Mouse (Mus musculus) limb, embryonic 13.5 days (tissue): Measurements from ENCODE around the gene Slc16a10. TPM values are rescaled to one million over a fixed set of nuclear protein-coding genes. Genes with fewer than 3 reads are reported as not detected.

Experiments used
- ATAC-seq: fragments of 200-750 bp; cut with Nextera tagmentation; 2 replicates; pipeline ENCODE4 v1.8.0; 2017; ENCODE audit warnings: low read depth, moderate number of reproducible peaks, moderate TSS enrichment; ENCODE audit not compliant: low FRiP score
- H3K27ac ChIP-seq: fragments of 300-500 bp; sonication (generic); 2 replicates; pipeline ENCODE4 v1.5.1; 2015; ENCODE audit warnings: inconsistent platforms, mild to moderate bottlenecking, moderate library complexity
- H3K27me3 ChIP-seq: fragments of 300-500 bp; sonication (generic); 2 replicates; pipeline ENCODE4 v1.6.1; 2015; ENCODE audit warnings: mild to moderate bottlenecking, inconsistent platforms
- H3K36me3 ChIP-seq: fragments of 300-500 bp; sonication (generic); 2 replicates; pipeline ENCODE4 v1.6.1; 2015; ENCODE audit warnings: inconsistent platforms, mild to moderate bottlenecking, moderate library complexity
- H3K4me1 ChIP-seq: fragments of 300-500 bp; sonication (generic); 2 replicates; pipeline ENCODE4 v1.6.1; 2015; ENCODE audit warnings: inconsistent platforms
- H3K4me2 ChIP-seq: fragments of 300-500 bp; sonication (generic); replicated peaks from 2 replicates; pipeline ENCODE4 v1.6.1; 2015; ENCODE audit warnings: inconsistent platforms, mild to moderate bottlenecking, moderate library complexity
- H3K4me3 ChIP-seq: fragments of 300-500 bp; sonication (generic); 2 replicates; pipeline ENCODE4 v1.5.1; 2015; ENCODE audit warnings: moderate library complexity, mild to moderate bottlenecking, inconsistent platforms
- H3K9ac ChIP-seq: fragments of 300-500 bp; sonication (generic); 2 replicates; pipeline ENCODE4 v1.6.1; 2015; ENCODE audit warnings: mild to moderate bottlenecking, inconsistent platforms
- H3K9me3 ChIP-seq: fragments of 300-500 bp; sonication (generic); 2 replicates; pipeline ENCODE4 v1.6.1; 2016; ENCODE audit warnings: inconsistent platforms
- WGBS: fragments of 180-500 bp; shearing (Covaris S2); methylation state at CpG from one replicate; pipeline ENCODE4 v1.1.7; 2015; 5-methylcytosine and 5-hydroxymethylcytosine counted together
- polyA plus RNA-seq: library from polyadenylated mRNA; unstranded; fragments of >200 nt; fragmentation: Nextera tagmentation; extraction: Ambion mirVana; gene quantifications from 2 replicates; pipeline ENCODE4 v1.2.1, GENCODE M21; 2015

Gene Slc16a10
- polyA plus RNA-seq, 1 experiment from 2014 or later = 7.9 TPM

DNA sequence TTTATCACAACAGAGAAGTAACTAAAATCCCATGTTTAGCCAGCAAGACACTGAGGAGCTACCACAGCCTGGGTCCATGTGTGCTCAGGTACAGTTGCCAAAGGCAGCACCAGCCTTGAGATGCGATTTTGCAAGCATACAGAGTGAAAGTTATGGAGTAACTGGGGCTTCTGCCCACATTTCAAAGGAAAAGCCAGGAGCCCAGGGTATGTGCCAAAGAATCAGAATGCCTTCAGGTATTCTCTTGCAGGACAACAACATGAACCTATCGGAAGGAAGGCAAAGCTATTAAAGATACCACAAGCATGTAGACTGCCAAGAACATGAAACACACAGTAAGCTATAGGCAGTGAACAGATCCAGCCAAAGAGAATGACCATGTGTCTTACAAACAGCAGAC lies 141.3 kb downstream of the Slc16a10 start:
- no peak for ATAC-seq
- no peak overlapping the region for H3K9ac ChIP-seq
- H3K4me1 ChIP-seq = peaks cover 12% of the 10 kb centered on the region
- no peak overlapping the region for H3K4me3 ChIP-seq
- 0 out of 2 replicates have a peak, but pooled peaks cover 4% of the 10 kb centered on the region for H3K9me3 ChIP-seq
- no peak overlapping the region for H3K4me2 ChIP-seq
- 91% methylated on average over 2 of the region's 2 CpGs for WGBS
- no peaks in the 10 kb centered on the region for H3K36me3 ChIP-seq
- no peaks in the 10 kb centered on the region for H3K27me3 ChIP-seq
- no peak overlapping the region for H3K27ac ChIP-seq

DNA sequence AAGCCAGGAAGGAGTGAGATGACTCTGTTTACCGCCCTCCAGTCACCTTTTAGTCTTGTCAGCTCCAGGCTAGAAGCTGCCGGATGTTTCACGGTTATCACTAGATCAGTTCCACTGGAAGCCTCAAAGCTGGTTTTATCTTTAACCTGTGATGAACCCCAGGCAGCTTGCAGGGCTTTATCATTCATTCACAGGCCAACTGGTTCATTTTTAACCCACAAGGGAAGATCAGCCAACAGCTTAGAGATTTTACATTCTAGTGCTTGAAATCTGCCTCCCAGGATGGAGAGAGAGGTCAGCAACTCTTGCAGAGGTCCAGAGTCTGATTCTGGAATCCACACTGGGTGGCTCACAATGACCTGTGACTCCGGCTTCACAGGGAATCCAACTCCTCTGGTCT lies 150.9 kb downstream of the Slc16a10 start:
- H3K27ac ChIP-seq = no peak overlapping the region
- no peaks in the 10 kb centered on the region for H3K27me3 ChIP-seq
- H3K9ac ChIP-seq = no peak overlapping the region
- ATAC-seq = no peak
- 84% methylated on average over 4 of the region's 4 CpGs for WGBS
- H3K4me1 ChIP-seq = no peaks in the 10 kb centered on the region
- H3K36me3 ChIP-seq = no peaks in the 10 kb centered on the region
- H3K9me3 ChIP-seq = peaks cover 3% of the 10 kb centered on the region; the same call in 1 of the 2 replicates
- no peak overlapping the region for H3K4me2 ChIP-seq
- no peak overlapping the region for H3K4me3 ChIP-seq

DNA sequence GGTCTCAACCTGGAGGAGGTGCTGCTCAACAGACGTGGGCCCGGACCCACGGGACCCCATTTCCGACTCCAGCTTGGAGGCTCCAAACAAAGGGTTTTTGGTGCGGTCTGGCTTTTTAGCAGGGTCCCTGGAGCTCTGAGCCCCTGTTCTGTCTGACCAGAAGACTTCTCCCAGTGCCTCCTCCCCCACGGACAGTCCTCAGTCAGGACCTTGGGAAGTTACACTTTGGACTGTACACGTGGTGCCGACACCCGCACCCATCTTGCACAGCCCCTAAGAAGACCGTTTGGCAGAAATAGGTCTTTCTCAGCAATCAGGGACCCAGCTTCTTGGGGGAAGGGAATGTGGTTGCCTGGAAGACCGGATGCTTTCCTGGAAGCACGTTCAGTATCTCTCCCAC lies 155.6 kb downstream of the Slc16a10 start, which contains the start of gene Mfsd4b5:
Gene Mfsd4b5 (minus strand): TSS at position 181 of the 400 bp plus-strand sequence.
- Histone ChIP-seq H3K27me3 (no peaks in the 10 kb centered on the region), H3K27ac (no peak within 1 kb of the TSS), H3K4me3 (no peak within 1 kb of the TSS), H3K9me3 (no peaks in the 10 kb centered on the region), H3K36me3 (no peaks in the 10 kb centered on the region), H3K4me1 (no peaks in the 10 kb centered on the region), H3K4me2 (no peak within 1 kb of the TSS), H3K9ac (no peak within 1 kb of the TSS)
- 87% methylated on average over 12 of the region's 12 CpGs for WGBS
- ATAC-seq = no peak

Other genes starting within 250 kb of the Slc16a10 start
- gene Mfsd4b4, start 243.0 kb downstream of the Slc16a10 start, polyA plus RNA-seq = 5.4 and 5.8 TPM in 2 replicates
- not detected in 2 replicates for gene Mfsd4b2, start 215.3 kb downstream of the Slc16a10 start, polyA plus RNA-seq
- gene Mfsd4b3, start 182.1 kb downstream of the Slc16a10 start, polyA plus RNA-seq = 0.22 and 0.24 TPM in 2 replicates
- gene Mfsd4b5, start 155.6 kb downstream of the Slc16a10 start, polyA plus RNA-seq = 0.09 TPM in 1 of 2 replicates, not detected in the other
- 0.15 and 0.41 TPM in 2 replicates for gene Mfsd4b1, start 117.0 kb downstream of the Slc16a10 start, polyA plus RNA-seq
- 65.9 and 71.8 TPM in 2 replicates for gene Rpf2, start 104.8 kb upstream of the Slc16a10 start, polyA plus RNA-seq
- gene Gtf3c6, start 115.8 kb upstream of the Slc16a10 start, polyA plus RNA-seq = 113 and 114 TPM in 2 replicates
- gene Amd1, start 159.9 kb upstream of the Slc16a10 start, polyA plus RNA-seq = 56.9 and 60.1 TPM in 2 replicates
- 12.2 and 12.3 TPM in 2 replicates for gene Cdk19, start 197.3 kb upstream of the Slc16a10 start, polyA plus RNA-seq